Mouse (Mus musculus) neural tube, embryonic 11.5 days (tissue): ENCODE results near the gene Zfp39. TPM values are rescaled to one million over a fixed set of nuclear protein-coding genes. Genes with fewer than 3 reads are reported as not detected.
"Not testable (repeated sequence)": the region's sequence is repeated elsewhere in the genome, so short reads cannot be mapped to it uniquely, and the experiment has no call there.

Experiments
- ATAC-seq: fragments of 200-750 bp; cut with Nextera tagmentation; 2 replicates; pipeline ENCODE4 v1.8.0; 2017; ENCODE audit warnings: moderate number of reproducible peaks, mild to moderate bottlenecking, moderate TSS enrichment, moderate library complexity; ENCODE audit not compliant: insufficient read depth, low FRiP score, low TSS enrichment
- DNase-seq: peaks from one replicate; pipeline ENCODE4 v3.0.0-alpha.2; 2015; ENCODE audit warnings: low spot score
- H3K27ac ChIP-seq: fragments of 300-500 bp; sonication (generic); 2 replicates; pipeline ENCODE4 v1.5.1; 2014; ENCODE audit warnings: low read depth, mild to moderate bottlenecking, low read length
- H3K27me3 ChIP-seq: fragments of 300-500 bp; sonication (generic); 2 replicates; pipeline ENCODE4 v1.6.1; 2014; ENCODE audit warnings: mild to moderate bottlenecking, low read length, mixed read lengths; ENCODE audit not compliant: control insufficient read depth, insufficient read depth
- H3K36me3 ChIP-seq: fragments of 300-500 bp; sonication (generic); 2 replicates; pipeline ENCODE4 v1.6.1; 2014; ENCODE audit warnings: mild to moderate bottlenecking, low read length, moderate library complexity, mixed read lengths; ENCODE audit not compliant: control insufficient read depth, insufficient read depth
- H3K4me1 ChIP-seq: fragments of 300-500 bp; sonication (generic); 2 replicates; pipeline ENCODE4 v1.6.1; 2014; ENCODE audit warnings: low read length, mixed read lengths; ENCODE audit not compliant: control insufficient read depth, insufficient read depth
- H3K4me2 ChIP-seq: fragments of 300-500 bp; sonication (generic); 2 replicates; pipeline ENCODE4 v1.6.1; 2014; ENCODE audit warnings: low read depth, mild to moderate bottlenecking, moderate library complexity
- H3K4me3 ChIP-seq: fragments of 300-500 bp; sonication (generic); 2 replicates; pipeline ENCODE4 v1.5.1; 2014; ENCODE audit warnings: low read depth, low read length
- H3K9ac ChIP-seq: fragments of 300-500 bp; sonication (generic); 2 replicates; pipeline ENCODE4 v1.6.1; 2014; ENCODE audit warnings: mild to moderate bottlenecking, low read length
- H3K9me3 ChIP-seq: fragments of 300-500 bp; sonication (generic); 2 replicates; pipeline ENCODE4 v1.6.1; 2016; ENCODE audit warnings: low read length; ENCODE audit not compliant: control insufficient read depth
- WGBS: fragments of 180-500 bp; shearing (Covaris S2); extraction: QIAGEN DNeasy Blood & Tissue Kit; methylation state at CpG from one replicate; pipeline ENCODE4 v1.1.7; 2014; 5-methylcytosine and 5-hydroxymethylcytosine counted together
- polyA plus RNA-seq: library from polyadenylated mRNA; unstranded; fragments of >200 nt; fragmentation: Nextera tagmentation; extraction: Ambion mirVana; gene quantifications from 2 replicates; pipeline ENCODE4 v1.2.1, GENCODE M21; 2014

Gene Zfp39
- polyA plus RNA-seq, 1 experiment from 2014 or later = 7.2 TPM

GRCm38 (mm10) chr11:58867954-58868330, 36.1 kb downstream of the Zfp39 start:
- Histone ChIP-seq H3K27me3 (no peaks in the 10 kb centered on the region), H3K4me1 (peaks cover 7% of the 10 kb centered on the region; the same call in 1 of the 2 replicates), H3K4me3 (peak overlapping the region; percentile 78), H3K9me3 (no peaks in the 10 kb centered on the region), H3K36me3 (no peaks in the 10 kb centered on the region), H3K4me2 (peak overlapping the region; percentile 80), H3K27ac (no peak overlapping the region), H3K9ac (peak overlapping the region; percentile 89)
- DNase-seq = no peak
- ATAC-seq = no peak
- 87% methylated on average over 6 of the region's 6 CpGs for WGBS

- Histone ChIP-seq H3K36me3 (no peaks in the 10 kb centered on the region), H3K27ac (peak within 1 kb of the TSS; percentile 62; the same call in 1 of the 2 replicates), H3K27me3 (no peaks in the 10 kb centered on the region), H3K9me3 (no peaks in the 10 kb centered on the region), H3K9ac (peak within 1 kb of the TSS; percentile 89), H3K4me1 (peaks cover 7% of the 10 kb centered on the region; the same call in 1 of the 2 replicates), H3K4me3 (peak within 1 kb of the TSS; percentile 78), H3K4me2 (peak within 1 kb of the TSS; percentile 80)
- DNase-seq = peak; percentile 86
- peak; percentile 85 for ATAC-seq
- WGBS = 4% methylated on average over 37 of the region's 37 CpGs
Observed at GRCm38 (mm10) chr11:58867039-58867953, 36.7 kb downstream of the Zfp39 start, which contains the start of gene 2810021J22Rik. 2810021J22Rik (plus strand) TSS chr11:58867216.

- DNase-seq = no peak
- Histone ChIP-seq H3K4me1 (no peaks in the 10 kb centered on the region), H3K4me2 (no peak overlapping the region), H3K27me3 (no peaks in the 10 kb centered on the region), H3K9me3 (peaks cover 13% of the 10 kb centered on the region), H3K9ac (no peak overlapping the region), H3K36me3 (peaks cover 29% of the 10 kb centered on the region), H3K27ac (no peak overlapping the region), H3K4me3 (no peak overlapping the region)
- no peak for ATAC-seq
- 95% methylated on average over 8 of the region's 8 CpGs for WGBS
Observed at GRCm38 (mm10) chr11:58860744-58861143, 43.3 kb downstream of the Zfp39 start.

- ATAC-seq (no peak), DNase-seq (no peak)
- Histone ChIP-seq H3K4me1 (peaks cover 5% of the 10 kb centered on the region; the same call in 1 of the 2 replicates), H3K4me3 (no peak overlapping the region), H3K9me3 (no peaks in the 10 kb centered on the region), H3K27ac (no peak overlapping the region), H3K36me3 (peaks cover 10% of the 10 kb centered on the region; the same call in 1 of the 2 replicates), H3K27me3 (no peaks in the 10 kb centered on the region), H3K4me2 (no peak overlapping the region), H3K9ac (no peak overlapping the region)
- WGBS = 77% methylated on average over 2 of the region's 2 CpGs
Observed at GRCm38 (mm10) chr11:58849731-58850130, 54.3 kb downstream of the Zfp39 start.

- no peak for ATAC-seq
Observed at GRCm38 (mm10) chr11:58847636-58848035, 56.4 kb downstream of the Zfp39 start.

GRCm38 (mm10) chr11:58846919-58847461, 57.0 kb downstream of the Zfp39 start, which contains the start of gene Gm12258:
Gm12258 (plus strand) TSS chr11:58847158.
- Histone ChIP-seq H3K9me3 (no peaks in the 10 kb centered on the region), H3K27me3 (no peaks in the 10 kb centered on the region), H3K4me2 (peak within 1 kb of the TSS; percentile 89), H3K36me3 (peaks cover 10% of the 10 kb centered on the region; the same call in 1 of the 2 replicates), H3K27ac (no peak within 1 kb of the TSS), H3K4me1 (peaks cover 5% of the 10 kb centered on the region; the same call in 1 of the 2 replicates), H3K4me3 (peak within 1 kb of the TSS; percentile 81), H3K9ac (peak within 1 kb of the TSS; percentile 85)
- DNase-seq = peak; percentile 88
- peak; percentile 100 for ATAC-seq
- WGBS = 1% methylated on average over 24 of the region's 24 CpGs

More at GRCm38 (mm10) chr11:58847636-58848035, 56.4 kb downstream of the Zfp39 start:
- Histone ChIP-seq H3K27ac (no peak overlapping the region), H3K4me3 (peak overlapping the region; percentile 81), H3K9me3 (no peaks in the 10 kb centered on the region), H3K36me3 (peaks cover 10% of the 10 kb centered on the region; the same call in 1 of the 2 replicates), H3K4me1 (peaks cover 5% of the 10 kb centered on the region; the same call in 1 of the 2 replicates), H3K9ac (peak overlapping the region; percentile 85), H3K27me3 (no peaks in the 10 kb centered on the region), H3K4me2 (peak overlapping the region; percentile 89)
- DNase-seq = no peak
- WGBS = 54% methylated on average over 9 of the region's 9 CpGs

- not testable (repeated sequence) for H3K4me1 ChIP-seq, H3K36me3 ChIP-seq, H3K9me3 ChIP-seq, ATAC-seq, H3K9ac ChIP-seq, DNase-seq, H3K27ac ChIP-seq, H3K4me2 ChIP-seq, H3K4me3 ChIP-seq, H3K27me3 ChIP-seq
Observed at GRCm38 (mm10) chr11:58838951-58839350, 65.1 kb downstream of the Zfp39 start, which contains the start of gene Olfr311. Olfr311 (plus strand) TSS chr11:58839251.
